Mouse (Mus musculus) embryonic facial prominence, embryonic 10.5 days (tissue): Measurements from ENCODE around the gene 1700016D06Rik. TPM values are rescaled to one million over a fixed set of nuclear protein-coding genes. Genes with fewer than 3 reads are reported as not detected.

Source experiments
- DNase-seq: peaks from one replicate; pipeline ENCODE4 v3.0.0-alpha.2; 2017; ENCODE audit warnings: low spot score
- H3K27ac ChIP-seq: fragments of 300-500 bp; sonication (generic); replicated peaks from 2 replicates; pipeline ENCODE4 v1.5.1; 2016; ENCODE audit warnings: mild to moderate bottlenecking
- H3K27me3 ChIP-seq: fragments of 300-500 bp; sonication (generic); replicated peaks from 2 replicates; pipeline ENCODE4 v1.6.1; 2016; ENCODE audit warnings: low read depth, mild to moderate bottlenecking; ENCODE audit not compliant: poor library complexity, severe bottlenecking
- H3K36me3 ChIP-seq: fragments of 300-500 bp; sonication (generic); replicated peaks from 2 replicates; pipeline ENCODE4 v1.6.1; 2016; ENCODE audit warnings: mild to moderate bottlenecking, moderate library complexity
- H3K4me1 ChIP-seq: fragments of 300-500 bp; sonication (generic); 2 replicates; pipeline ENCODE4 v1.6.1; 2016
- H3K4me3 ChIP-seq: fragments of 300-500 bp; sonication (generic); 2 replicates; pipeline ENCODE4 v1.5.1; 2016; ENCODE audit warnings: mild to moderate bottlenecking, moderate library complexity
- H3K9me3 ChIP-seq: fragments of 300-500 bp; sonication (generic); 2 replicates; pipeline ENCODE4 v1.6.1; 2016; ENCODE audit warnings: mild to moderate bottlenecking
- WGBS: fragments of 180-500 bp; shearing (Covaris S2); methylation state at CpG from one replicate; pipeline ENCODE4 v1.1.7; 2016; 5-methylcytosine and 5-hydroxymethylcytosine counted together
- polyA plus RNA-seq: library from polyadenylated mRNA; unstranded; fragments of >200 nt; fragmentation: Nextera tagmentation; extraction: Ambion mirVana; gene quantifications from 2 replicates; pipeline ENCODE4 v1.2.1, GENCODE M21; 2016

The 1700016D06Rik gene
- polyA plus RNA-seq, 1 experiment from 2014 or later = not detected

- WGBS = under 1% methylated on average over 22 of the region's 22 CpGs
- Histone ChIP-seq H3K36me3 (no peaks in the 10 kb centered on the region; the same call in 1 of the 2 replicates), H3K9me3 (no peaks in the 10 kb centered on the region), H3K27me3 (peaks cover 84% of the 10 kb centered on the region), H3K27ac (peak overlapping the region; percentile 95), H3K4me3 (peak overlapping the region; percentile 77), H3K4me1 (peaks cover 42% of the 10 kb centered on the region)
- no peak for DNase-seq
Observed at GRCm38 (mm10) chr8:11727273-11727650, 26.4 kb upstream of the 1700016D06Rik start.

GRCm38 (mm10) chr8:11717194-11717593, 16.3 kb upstream of the 1700016D06Rik start:
- no peak for DNase-seq
- H3K27me3 ChIP-seq = peaks cover 26% of the 10 kb centered on the region
- no peaks in the 10 kb centered on the region for H3K36me3 ChIP-seq
- no peak overlapping the region for H3K4me3 ChIP-seq
- 74% methylated on average over 4 of the region's 4 CpGs for WGBS
- H3K9me3 ChIP-seq = no peaks in the 10 kb centered on the region
- H3K4me1 ChIP-seq = peaks cover 5% of the 10 kb centered on the region; the same call in 1 of the 2 replicates
- H3K27ac ChIP-seq = no peak overlapping the region

DNA sequence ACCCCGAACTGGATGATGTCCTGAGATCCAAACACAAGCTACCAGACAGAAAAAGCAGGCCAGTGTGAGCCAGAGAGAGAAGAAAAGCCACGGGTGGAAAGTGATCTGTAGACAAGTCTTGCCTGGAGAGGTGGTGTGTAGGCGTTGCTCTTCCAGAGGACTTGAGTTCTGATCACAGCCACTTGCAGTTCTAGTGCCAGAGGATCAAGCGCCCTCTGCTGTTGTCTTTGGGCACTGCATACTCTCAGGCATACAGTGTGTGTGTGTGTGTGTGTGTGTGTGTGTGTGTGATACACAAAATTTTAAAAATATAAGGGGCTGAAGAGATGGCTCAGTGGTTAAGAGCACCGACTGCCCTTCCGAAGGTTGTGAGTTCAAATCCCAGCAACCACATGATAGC, 11.4 kb upstream of the 1700016D06Rik start:
- H3K4me1 ChIP-seq = peaks cover 19% of the 10 kb centered on the region
- peak; percentile 34 for DNase-seq
- H3K9me3 ChIP-seq = no peaks in the 10 kb centered on the region
- H3K36me3 ChIP-seq = no peaks in the 10 kb centered on the region
- no peak overlapping the region for H3K4me3 ChIP-seq
- H3K27ac ChIP-seq = no peak overlapping the region
- 88% methylated on average over 6 of the region's 6 CpGs for whole genome bisulfite sequencing
- H3K27me3 ChIP-seq = 0 out of 2 replicates have a peak, but pooled peaks cover 6% of the 10 kb centered on the region

GRCm38 (mm10) chr8:11710415-11710814, 9.6 kb upstream of the 1700016D06Rik start:
- no peak overlapping the region for H3K27ac ChIP-seq
- no peaks in the 10 kb centered on the region for H3K9me3 ChIP-seq
- 56% methylated on average over 5 of the region's 5 CpGs for WGBS
- no peak overlapping the region for H3K4me3 ChIP-seq
- H3K4me1 ChIP-seq = peaks cover 19% of the 10 kb centered on the region
- H3K36me3 ChIP-seq = no peaks in the 10 kb centered on the region
- H3K27me3 ChIP-seq = 0 out of 2 replicates have a peak, but pooled peaks cover 6% of the 10 kb centered on the region
- DNase-seq = no peak

DNA sequence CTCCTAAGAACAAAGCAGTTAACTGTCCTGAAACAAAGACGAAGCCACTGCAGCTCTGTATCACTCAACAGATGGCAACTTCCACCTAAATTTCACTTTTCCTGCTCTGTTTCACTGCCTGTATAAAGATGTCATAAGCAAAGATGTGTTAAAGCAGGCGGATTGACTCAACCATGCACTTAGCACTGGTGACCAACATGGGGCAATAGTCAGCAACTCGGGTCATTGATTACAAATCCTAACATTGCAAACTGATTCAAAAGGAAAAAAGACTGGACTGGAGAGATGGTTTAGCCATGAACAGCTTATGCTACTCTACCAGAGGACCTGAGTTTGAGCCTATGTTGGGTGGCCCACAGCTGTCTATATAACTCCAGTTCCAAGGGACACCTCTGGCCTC, 8.7 kb upstream of the 1700016D06Rik start:
- peaks cover 19% of the 10 kb centered on the region for H3K4me1 ChIP-seq
- H3K27ac ChIP-seq = no peak overlapping the region
- H3K36me3 ChIP-seq = no peaks in the 10 kb centered on the region
- H3K27me3 ChIP-seq = 0 out of 2 replicates have a peak, but pooled peaks cover 6% of the 10 kb centered on the region
- H3K9me3 ChIP-seq = 0 out of 2 replicates have a peak, but pooled peaks cover 3% of the 10 kb centered on the region
- no peak for DNase-seq
- 79% methylated on average over 3 of the region's 3 CpGs for WGBS
- no peak overlapping the region for H3K4me3 ChIP-seq

DNA sequence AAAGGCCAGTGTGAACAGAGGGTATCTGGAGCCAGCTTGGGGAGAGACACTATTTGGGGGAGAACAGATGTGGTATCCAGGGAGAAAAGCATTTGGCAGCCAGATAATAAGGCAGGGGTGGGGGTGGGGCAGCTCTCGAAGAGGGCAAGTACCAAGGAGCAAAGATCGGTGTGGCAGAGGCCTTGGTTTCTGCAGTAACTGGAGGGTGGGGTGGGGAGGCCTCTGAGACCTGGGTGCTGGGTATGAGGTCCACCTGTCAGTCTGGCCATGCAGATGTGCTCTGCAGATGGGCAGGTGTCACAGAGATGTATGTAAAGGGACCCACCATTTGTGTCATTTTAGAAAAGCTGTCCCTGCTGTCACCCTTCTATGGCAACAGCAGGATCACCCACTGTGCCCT, 8.0 kb upstream of the 1700016D06Rik start:
- Histone ChIP-seq H3K4me3 (no peak overlapping the region), H3K27me3 (0 out of 2 replicates have a peak, but pooled peaks cover 6% of the 10 kb centered on the region), H3K4me1 (peaks cover 19% of the 10 kb centered on the region), H3K36me3 (no peaks in the 10 kb centered on the region), H3K27ac (no peak overlapping the region), H3K9me3 (0 out of 2 replicates have a peak, but pooled peaks cover 3% of the 10 kb centered on the region)
- DNase-seq = no peak
- WGBS = 69% methylated on average over 2 of the region's 2 CpGs

DNA sequence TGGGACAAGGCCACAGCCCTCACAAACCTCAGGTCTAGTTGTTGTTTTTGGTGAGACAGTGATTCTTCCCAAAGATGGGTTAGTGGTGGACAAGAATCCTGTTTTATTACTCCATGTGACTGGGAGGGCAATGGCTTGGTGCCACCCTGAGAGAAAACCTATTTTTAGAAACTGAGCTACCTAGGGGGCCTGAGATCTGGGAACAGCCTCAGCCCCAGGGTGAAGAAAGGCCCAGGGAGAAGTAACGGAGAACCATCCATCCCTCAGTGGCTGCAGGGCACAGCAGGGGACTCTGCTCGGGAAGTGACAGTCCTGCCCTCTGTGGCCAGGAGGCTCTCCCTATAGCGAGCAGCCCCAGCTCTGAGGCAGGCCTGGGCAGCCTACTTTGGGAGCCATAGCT, 6.8 kb upstream of the 1700016D06Rik start:
- no peak overlapping the region for H3K27ac ChIP-seq
- H3K36me3 ChIP-seq = no peaks in the 10 kb centered on the region
- H3K9me3 ChIP-seq = 0 out of 2 replicates have a peak, but pooled peaks cover 3% of the 10 kb centered on the region
- 16% methylated on average over 3 of the region's 3 CpGs for WGBS
- H3K4me3 ChIP-seq = no peak overlapping the region
- H3K27me3 ChIP-seq = 0 out of 2 replicates have a peak, but pooled peaks cover 6% of the 10 kb centered on the region
- DNase-seq = no peak
- H3K4me1 ChIP-seq = peaks cover 15% of the 10 kb centered on the region

GRCm38 (mm10) chr8:11705818-11706217, 5.0 kb upstream of the 1700016D06Rik start:
- Histone ChIP-seq H3K4me3 (no peak overlapping the region), H3K27me3 (0 out of 2 replicates have a peak, but pooled peaks cover 11% of the 10 kb centered on the region), H3K4me1 (peaks cover 12% of the 10 kb centered on the region), H3K27ac (no peak overlapping the region), H3K9me3 (0 out of 2 replicates have a peak, but pooled peaks cover 3% of the 10 kb centered on the region), H3K36me3 (no peaks in the 10 kb centered on the region)
- DNase-seq = no peak
- WGBS = 90% methylated on average over 12 of the region's 12 CpGs

DNA sequence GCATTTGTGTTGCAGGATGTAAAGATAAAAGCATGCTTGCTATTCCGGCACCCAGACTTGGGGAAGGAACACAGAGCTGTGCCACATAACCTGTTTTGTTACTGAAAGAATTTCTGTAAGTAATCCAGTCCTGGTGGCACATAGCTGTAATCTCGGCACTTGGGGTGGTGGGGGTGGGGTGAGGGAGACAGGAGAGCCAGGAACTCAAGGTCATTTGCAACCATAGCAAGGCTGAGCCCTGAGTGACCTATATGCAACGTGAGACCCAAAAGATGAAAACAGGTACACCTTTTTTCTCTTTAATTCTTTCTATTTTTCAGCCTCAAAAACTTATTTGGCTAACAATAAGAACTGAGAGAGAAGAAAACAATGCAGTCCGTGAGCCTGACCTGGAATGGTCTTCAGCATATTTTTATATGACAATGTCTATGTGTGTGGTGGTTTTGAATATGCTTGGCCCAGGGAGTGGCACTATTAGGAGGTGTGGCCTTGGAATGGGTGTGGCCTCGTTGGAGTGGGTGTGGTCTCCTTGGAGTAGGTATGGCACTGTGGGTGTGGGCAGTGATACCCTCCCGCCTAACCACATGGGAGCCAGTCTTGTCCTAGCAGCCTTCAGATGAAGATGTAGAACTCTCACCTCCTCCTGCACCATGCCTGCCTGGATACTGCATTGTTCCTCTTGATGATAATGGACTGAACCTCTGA, 4.0 kb upstream of the 1700016D06Rik start:
- 71% methylated on average over 6 of the region's 6 CpGs for WGBS
- Histone ChIP-seq H3K4me1 (peaks cover 19% of the 10 kb centered on the region), H3K27ac (no peak overlapping the region), H3K36me3 (no peaks in the 10 kb centered on the region), H3K27me3 (peaks cover 15% of the 10 kb centered on the region), H3K9me3 (0 out of 2 replicates have a peak, but pooled peaks cover 3% of the 10 kb centered on the region), H3K4me3 (no peak overlapping the region)
- DNase-seq = no peak

DNA sequence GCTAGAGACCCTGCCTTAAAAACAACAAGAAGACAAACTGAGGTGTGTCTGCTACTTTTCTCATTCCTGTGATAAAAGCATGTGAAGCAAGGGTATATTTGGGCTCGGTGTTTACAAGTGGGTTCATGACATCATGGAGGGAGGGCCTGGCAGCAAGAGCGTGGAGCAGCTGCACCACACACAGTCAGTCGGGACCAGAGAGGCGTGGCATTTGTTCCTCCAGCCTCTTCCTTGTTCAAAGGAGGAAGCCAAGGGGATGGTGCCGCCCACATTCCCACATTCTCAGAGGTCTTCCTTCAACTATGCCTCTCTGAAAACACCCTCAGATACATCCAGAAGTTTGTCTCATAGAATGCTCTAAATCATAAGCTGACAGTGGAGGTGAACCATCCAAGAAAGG, 2.9 kb upstream of the 1700016D06Rik start:
- Histone ChIP-seq H3K9me3 (0 out of 2 replicates have a peak, but pooled peaks cover 3% of the 10 kb centered on the region), H3K4me1 (peaks cover 19% of the 10 kb centered on the region), H3K27ac (no peak overlapping the region), H3K27me3 (peaks cover 18% of the 10 kb centered on the region), H3K4me3 (no peak overlapping the region), H3K36me3 (no peaks in the 10 kb centered on the region)
- DNase-seq = no peak
- 87% methylated on average over 5 of the region's 5 CpGs for WGBS

GRCm38 (mm10) chr8:11701428-11701827, 565 bp upstream of the 1700016D06Rik start:
- 0 out of 2 replicates have a peak, but pooled peaks cover 3% of the 10 kb centered on the region for H3K9me3 ChIP-seq
- H3K27me3 ChIP-seq = peaks cover 17% of the 10 kb centered on the region
- no peak for DNase-seq
- no peak overlapping the region for H3K4me3 ChIP-seq
- no peaks in the 10 kb centered on the region for H3K36me3 ChIP-seq
- H3K4me1 ChIP-seq = peaks cover 12% of the 10 kb centered on the region
- H3K27ac ChIP-seq = no peak overlapping the region
- WGBS = 83% methylated on average over 6 of the region's 6 CpGs

GRCm38 (mm10) chr8:11700060-11701032, 517 bp downstream of the 1700016D06Rik start:
- H3K9me3 ChIP-seq = 0 out of 2 replicates have a peak, but pooled peaks cover 3% of the 10 kb centered on the region
- peak; percentile 85 for DNase-seq
- peaks cover 12% of the 10 kb centered on the region for H3K4me1 ChIP-seq
- peaks cover 17% of the 10 kb centered on the region for H3K27me3 ChIP-seq
- 39% methylated on average over 26 of the region's 26 CpGs for WGBS
- H3K27ac ChIP-seq = no peak overlapping the region; the same call in 1 of the 2 replicates
- H3K4me3 ChIP-seq = peak overlapping the region; percentile 43
- H3K36me3 ChIP-seq = no peaks in the 10 kb centered on the region
